8 mouse cellular contexts compared by ENCODE assay signal in the genomic region with DNA sequence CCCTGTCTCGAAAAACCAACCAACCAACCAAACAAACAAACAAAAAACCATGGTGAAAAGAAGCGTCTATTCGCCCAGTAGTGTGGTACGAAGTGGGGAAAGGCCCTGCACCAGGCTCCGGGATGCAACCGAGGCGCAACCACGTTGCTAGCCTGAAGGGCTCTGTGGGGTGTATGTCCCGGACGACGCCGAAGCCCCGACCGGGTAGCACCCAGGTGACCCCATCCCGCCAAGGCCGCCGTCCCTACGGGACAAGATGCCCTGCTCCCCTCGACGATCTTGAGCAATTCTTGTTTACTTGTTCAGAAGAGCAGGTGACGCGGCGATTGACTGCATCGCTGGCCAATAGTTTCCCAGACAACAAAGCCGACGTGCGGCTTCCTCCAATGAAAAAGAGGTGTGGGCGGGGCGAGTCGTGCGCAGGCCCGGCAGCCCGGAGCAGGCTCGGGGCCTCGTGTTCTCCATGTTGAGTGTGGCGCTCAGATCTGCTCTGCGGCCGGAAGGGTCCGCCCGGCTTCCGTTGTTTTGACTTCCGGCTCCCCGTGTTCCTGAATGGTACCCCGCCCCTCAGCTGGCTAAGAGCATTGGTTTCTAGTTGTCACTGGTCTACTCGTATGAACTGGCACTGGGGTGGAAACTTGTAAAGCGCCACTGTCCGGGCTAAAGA. TPM values are rescaled to one million over a fixed set of nuclear protein-coding genes. Genes with fewer than 3 reads are reported as not detected.
DNase-seq lines count a peak whose midpoint lies in the region; ATAC-seq lines count a peak whose summit lies in the region.

No protein-coding gene starts in this region.

- H3K79me2 ChIP-seq in macrophage (ENCODE audit: inconsistent target), result no peaks in the 10 kb centered on the region; the same call in 1 of the 2 replicates

- peak; percentile 99 for DNase-seq in WW6 (ENCODE audit: low read depth, low spot score)
- DNase-seq in cerebellum, postnatal 4 days (ENCODE audit: low spot score in 2 of 2), result peak; percentile 98 to 99
- peak; percentile 100 for DNase-seq in gastrocnemius, adult 18-20 months (ENCODE audit: low spot score)
- DNase-seq in left cerebral cortex, adult 18-20 months (ENCODE audit: low spot score in 2 of 2), result peak; percentile 100
- peak; percentile 100 for DNase-seq in right cerebral cortex, adult 18-20 months
- peak; percentile 100 for DNase-seq in urinary bladder, postnatal 10 days (ENCODE audit: low spot score)

- H3K27ac ChIP-seq in hindbrain, embryonic 16.5 days (ENCODE audit: low read depth, low read length), result peak overlapping the region; percentile 66
- H3K27ac ChIP-seq in macrophage, result peak overlapping the region; percentile 34

- H3K27me3 ChIP-seq in hindbrain, embryonic 16.5 days (replicated peaks; ENCODE audit: control insufficient read depth, insufficient read depth, low read length), result no peaks in the 10 kb centered on the region

- H3K4me3 ChIP-seq in hindbrain, embryonic 16.5 days (ENCODE audit: low read length), result peak overlapping the region; percentile 58
- H3K4me3 ChIP-seq in macrophage (ENCODE audit: inconsistent target), result peak overlapping the region; percentile 41

- H3K36me3 ChIP-seq in hindbrain, embryonic 16.5 days (ENCODE audit: control insufficient read depth, insufficient read depth, low read length), result no peaks in the 10 kb centered on the region
- no peaks in the 10 kb centered on the region for H3K36me3 ChIP-seq in macrophage (ENCODE audit: inconsistent target)

- H3K4me2 ChIP-seq in hindbrain, embryonic 16.5 days (ENCODE audit: low read length), result peak overlapping the region; percentile 71

- peak; percentile 96 for ATAC-seq in hindbrain, embryonic 16.5 days

- H3K9ac ChIP-seq in hindbrain, embryonic 16.5 days (ENCODE audit: low read depth, low read length), result peak overlapping the region; percentile 72

- H3K9me3 ChIP-seq in hindbrain, embryonic 16.5 days (ENCODE audit: control insufficient read depth, low read length), result no peaks in the 10 kb centered on the region

- H3K4me1 ChIP-seq in hindbrain, embryonic 16.5 days (ENCODE audit: control insufficient read depth, insufficient read depth, low read depth, low read length), result peaks cover 5% of the 10 kb centered on the region

- under 1% methylated on average over 47 of the region's 47 CpGs for WGBS in hindbrain, embryonic 16.5 days
- WGBS in macrophage (ENCODE audit: missing documents), result 1% methylated on average over 46 of the region's 47 CpGs

RNA-seq across cellular contexts. Expression of gene Map1lc3b, which starts 4.9 kb away (rescaled TPM):
- total RNA-seq in gastrocnemius, adult 18-20 months (2021), result 100 to 1,000 TPM; 167 to 182 TPM
- 355 and 365 TPM in 2 replicates for polyA plus RNA-seq in hindbrain, embryonic 16.5 days (2015; fragmentation: Nextera tagmentation; extraction: Ambion mirVana)
- total RNA-seq in left cerebral cortex, adult 18-20 months (2021), result 100 to 1,000 TPM; 187 to 190 TPM
- 10 to 100 TPM; 36.1 to 89.7 (median 52.6) TPM for total RNA-seq in macrophage (2018; cell fraction: chromatin; rRNA removed)
- 100 to 1,000 TPM in 13 of 26 experiments, 10 to 100 TPM in 13; 74.3 to 164 (median 102) TPM for total RNA-seq in macrophage (2018; cell fraction: cytosol; rRNA removed)
- total RNA-seq in macrophage (2018; cell fraction: nucleus; rRNA removed), result 10 to 100 TPM; 40.1 to 92.9 (median 52.1) TPM
- polyA plus RNA-seq in macrophage (2018), result 97.3 to 168 TPM (median 103 TPM) in 3 replicates

RNA-seq across cellular contexts. Expression of gene Fbxo31, which starts 6.7 kb away (rescaled TPM):
- total RNA-seq in gastrocnemius, adult 18-20 months (2021), result 100 to 1,000 TPM; 130 to 173 TPM
- polyA plus RNA-seq in hindbrain, embryonic 16.5 days (2015; fragmentation: Nextera tagmentation; extraction: Ambion mirVana), result 37.0 and 37.5 TPM in 2 replicates
- total RNA-seq in left cerebral cortex, adult 18-20 months (2021), result 100 to 1,000 TPM; 104 to 105 TPM
- 10 to 100 TPM in 7 of 26 experiments, 1 to 10 TPM in 16, under 1 TPM in 3; 0.17 to 16.4 (median 4.8) TPM for total RNA-seq in macrophage (2018; cell fraction: chromatin; rRNA removed)
- 1 to 10 TPM; 2.6 to 8.9 (median 5.7) TPM for total RNA-seq in macrophage (2018; cell fraction: cytosol; rRNA removed)
- 10 to 100 TPM in 3 of 26 experiments, 1 to 10 TPM in 22, under 1 TPM in 1; 0.98 to 15.3 (median 5.2) TPM for total RNA-seq in macrophage (2018; cell fraction: nucleus; rRNA removed)
- polyA plus RNA-seq in macrophage (2018), result 3.7 to 7.2 TPM (median 6.6 TPM) in 3 replicates

RNA-seq across cellular contexts. Expression of gene 1700018B08Rik, which starts 41.2 kb away (rescaled TPM):
- total RNA-seq in gastrocnemius, adult 18-20 months (2021), result not detected
- polyA plus RNA-seq in hindbrain, embryonic 16.5 days (2015; fragmentation: Nextera tagmentation; extraction: Ambion mirVana), result not detected in 2 replicates
- total RNA-seq in left cerebral cortex, adult 18-20 months (2021), result not detected
- not detected for total RNA-seq in macrophage (2018; cell fraction: chromatin; rRNA removed)
- total RNA-seq in macrophage (2018; cell fraction: cytosol; rRNA removed), result not detected
- total RNA-seq in macrophage (2018; cell fraction: nucleus; rRNA removed), result not detected
- polyA plus RNA-seq in macrophage (2018), result not detected in 3 replicates

Comparison
In these comparisons a context has a peak if more than half of its experiments do, and no peak if none do; other contexts are left out.
1. Peak in every context shown above with its lines: DNase-seq, ATAC-seq, H3K4me3 ChIP-seq and H3K27ac ChIP-seq.